Mouse (Mus musculus): Measurements from ENCODE around the gene Mslnl.

Mslnl gene

GRCm38 (mm10) chr17:25786280-25786679 lies 50.4 kb downstream of the Mslnl start, which contains the start of gene Ccdc78:
Gene Ccdc78, plus strand, starts transcription at chr17:25786580.
- DNase-seq (ENCODE audit: low spot score): no peak

GRCm38 (mm10) chr17:25786781-25787504 lies 51.1 kb downstream of the Mslnl start:
- DNase-seq (ENCODE audit: low spot score): no peak

- DNase-seq (ENCODE audit: low spot score): no peak
Observed at GRCm38 (mm10) chr17:25791320-25791842, 55.5 kb downstream of the Mslnl start.

GRCm38 (mm10) chr17:25791843-25792527 lies 56.1 kb downstream of the Mslnl start:
- peak; percentile 77 for DNase-seq (ENCODE audit: low spot score)

GRCm38 (mm10) chr17:25792615-25793014 lies 56.8 kb downstream of the Mslnl start, which contains the start of gene Fam173a:
Gene Fam173a, minus strand, starts transcription at chr17:25792901.
- DNase-seq (ENCODE audit: low spot score): peak; percentile 77

- no peak for DNase-seq (ENCODE audit: low spot score)
Observed at GRCm38 (mm10) chr17:25794197-25794596, 58.4 kb downstream of the Mslnl start.

- DNase-seq (ENCODE audit: low spot score): no peak
Observed at GRCm38 (mm10) chr17:25794998-25795397, 59.2 kb downstream of the Mslnl start.

GRCm38 (mm10) chr17:25795609-25796092 lies 59.8 kb downstream of the Mslnl start, which contains the start of gene AC134908.4:
Gene AC134908.4, minus strand, starts transcription at chr17:25795659.
- no peak for DNase-seq (ENCODE audit: low spot score)

- no peak for DNase-seq (ENCODE audit: low spot score)
Observed at GRCm38 (mm10) chr17:25796211-25796771, 60.4 kb downstream of the Mslnl start.

GRCm38 (mm10) chr17:25796951-25797369 lies 61.1 kb downstream of the Mslnl start, which contains the start of gene Metrn:
Gene Metrn, minus strand, starts transcription at chr17:25797136.
- DNase-seq (ENCODE audit: low spot score): peak; percentile 88
